Mouse (Mus musculus) brain, embryonic 14.5 days (tissue): ENCODE data around the gene Rps6kc1.
A peak's percentile ranks its signal among the peaks of the same experiment; 100 is the strongest.

ENCODE experiments used
- CTCF ChIP-seq: fragments of 200-500 bp; IDR thresholded peaks from 2 replicates; pipeline ENCODE4 v1.5.1; 2012; ENCODE audit warnings: inconsistent platforms, mild to moderate bottlenecking, moderate library complexity, borderline replicate concordance; ENCODE audit not compliant: insufficient read depth, insufficient read length; ENCODE audit errors: extremely low read depth
- POLR2A ChIP-seq: fragments of 200-500 bp; IDR thresholded peaks from 2 replicates; pipeline ENCODE4 v1.6.1; 2012; ENCODE audit warnings: mild to moderate bottlenecking, inconsistent platforms, borderline replicate concordance; ENCODE audit not compliant: poor library complexity, insufficient read depth, insufficient read length, severe bottlenecking; ENCODE audit errors: extremely low read depth

DNA sequence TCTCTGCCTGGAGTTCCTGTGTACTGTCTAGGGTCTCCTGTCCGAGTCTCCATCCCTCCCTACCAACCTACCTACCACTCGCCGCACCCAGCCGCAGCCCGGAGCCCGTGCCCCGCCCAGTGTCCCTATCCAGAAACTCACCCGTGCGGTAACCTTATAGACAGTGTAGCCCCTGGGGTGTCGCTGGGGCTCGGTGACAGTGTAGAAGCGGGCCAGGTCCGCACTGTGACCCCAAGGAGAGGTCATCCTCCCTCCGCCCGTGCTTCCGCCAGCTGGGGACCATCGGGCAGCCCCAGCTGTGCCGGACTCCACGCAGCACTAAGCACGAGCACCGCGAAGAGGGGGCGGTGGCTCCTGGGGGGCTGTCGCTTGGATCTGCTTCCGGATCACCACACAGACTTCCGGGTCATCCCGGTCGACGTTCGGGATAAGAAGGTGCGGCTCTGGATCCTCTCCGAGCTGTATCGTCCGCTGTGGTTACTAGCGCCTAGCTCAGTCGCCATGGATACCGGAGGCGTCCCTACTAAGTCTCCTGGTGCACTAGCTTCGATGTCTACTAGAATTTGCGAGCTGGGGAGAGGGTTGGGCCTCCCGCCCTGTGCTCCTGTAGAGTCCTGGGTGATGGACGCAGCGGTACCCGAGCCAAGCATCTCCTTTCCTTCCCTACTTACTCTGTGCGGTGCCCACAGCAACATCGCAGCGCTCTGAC lies at the start of gene Rps6kc1:
- TF ChIP-seq CTCF (no peak), POLR2A (peak; percentile 78; the same call in 1 of the 2 replicates)
